Mouse (Mus musculus): ENCODE measurements around the gene Hacd3.

DNA sequence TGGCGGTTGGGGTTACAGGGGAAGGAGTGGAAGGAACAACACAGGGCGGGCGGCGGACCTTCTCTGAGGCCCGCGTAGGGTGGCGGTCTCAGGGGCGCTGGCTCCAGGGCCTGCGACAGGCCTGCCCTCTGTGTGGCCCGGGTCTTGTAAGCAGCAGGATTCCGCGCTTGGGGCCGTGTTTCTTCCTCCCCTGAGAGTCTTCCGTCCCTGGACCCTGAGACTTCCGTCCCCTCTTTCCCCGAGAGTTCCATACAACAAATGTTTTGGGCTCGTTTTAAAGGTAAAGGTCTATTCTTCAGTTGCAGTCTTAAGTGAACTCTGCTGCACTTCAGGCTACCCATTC, 60.5 kb downstream of the Hacd3 start:
- TF ChIP-seq CTCF (IDR thresholded peaks at IDR 0.05; ENCODE audit: low read depth) (no peak), EP300 (IDR thresholded peaks at IDR 0.05; ENCODE audit: low read depth) (no peak)
